Mouse (Mus musculus): ENCODE data around the gene Rgs5. TPM values are rescaled to one million over a fixed set of nuclear protein-coding genes. Genes with fewer than 3 reads are reported as not detected.

Rgs5 gene
- not detected for total RNA-seq (2023)

DNA sequence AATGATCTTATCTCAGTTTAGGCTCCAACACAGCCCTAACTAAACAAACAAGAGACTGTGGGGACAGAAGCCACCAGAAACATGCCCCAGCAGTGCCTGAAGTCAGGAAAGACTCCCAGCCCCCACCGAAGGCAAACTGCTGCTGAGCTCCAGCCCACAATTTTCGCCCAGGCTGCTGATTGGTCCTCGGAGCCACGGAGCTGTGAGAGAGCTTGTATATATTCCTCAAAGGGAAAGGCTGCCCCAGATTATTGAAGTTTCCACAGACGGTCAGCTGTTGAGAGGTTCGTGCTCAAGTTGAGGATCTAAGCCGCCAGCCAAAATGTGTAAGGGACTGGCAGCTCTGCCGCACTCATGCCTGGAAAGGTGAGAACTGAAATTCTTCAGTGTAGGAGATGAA is at the start of gene Rgs5:
Gene Rgs5, plus strand, starts transcription at position 246 of the 400 bp plus-strand sequence.

Other genes starting within 250 kb of the Rgs5 start
- 1 to 10 TPM; 1.3 to 2.7 TPM for gene Nuf2, start 124.0 kb upstream of the Rgs5 start, total RNA-seq (2023)
- not detected for gene Rgs4, start 92.1 kb downstream of the Rgs5 start, total RNA-seq (2023)

All from T-cell, adult 66 days (primary cell).